Comparison of ENCODE assay signal across 18 mouse cellular contexts in genomic region chr10:36567258-36567657, GRCm38 (mm10).
A peak's percentile ranks its signal among the peaks of the same experiment; 100 is the strongest.
DNase-seq lines count a peak whose midpoint lies in the region; ATAC-seq and TF ChIP-seq lines count a peak whose summit lies in the region.
"Had no signal": no experiment of that assay in that cellular context is flagged by ENCODE, and none has a peak within 500 bp of the region (broad histone marks: within the 10 kb centered on the region; RNA-seq: fewer than 3 reads in every experiment).

No protein-coding gene starts in this region.

- H3K9me3 ChIP-seq in midbrain, embryonic 11.5 days (ENCODE audit: control insufficient read depth, low read length), result no peaks in the 10 kb centered on the region
- no peaks in the 10 kb centered on the region for H3K9me3 ChIP-seq in midbrain, embryonic 10.5 days (replicated peaks)
- no peaks in the 10 kb centered on the region for H3K9me3 ChIP-seq in forebrain, postnatal 0 days (ENCODE audit: low read length)
- no peaks in the 10 kb centered on the region for H3K9me3 ChIP-seq in midbrain, embryonic 14.5 days (ENCODE audit: control insufficient read depth, low read length)
- H3K9me3 ChIP-seq: intestine, embryonic 15.5 days; stomach, embryonic 15.5 days had no signal

- no peak for TF ChIP-seq CTCF in forebrain, postnatal 0 days (IDR thresholded peaks at IDR 0.05; ENCODE audit: low read depth)

- no peaks in the 10 kb centered on the region for H3K27me3 ChIP-seq in midbrain, embryonic 11.5 days (ENCODE audit: control insufficient read depth, insufficient read depth, low read length)
- no peaks in the 10 kb centered on the region for H3K27me3 ChIP-seq in midbrain, embryonic 10.5 days (ENCODE audit: low read depth, poor library complexity, severe bottlenecking)
- no peaks in the 10 kb centered on the region for H3K27me3 ChIP-seq in forebrain, postnatal 0 days (ENCODE audit: insufficient read depth, low read length)
- no peaks in the 10 kb centered on the region for H3K27me3 ChIP-seq in midbrain, embryonic 14.5 days (ENCODE audit: control insufficient read depth, insufficient read depth, low read length)
- H3K27me3 ChIP-seq: intestine, embryonic 15.5 days; stomach, embryonic 15.5 days had no signal

- H3K27ac ChIP-seq in midbrain, embryonic 11.5 days (ENCODE audit: low read depth, low read length), result peak overlapping the region; percentile 25; the same call in 1 of the 2 replicates
- no peak overlapping the region for H3K27ac ChIP-seq in midbrain, embryonic 10.5 days (replicated peaks)
- H3K27ac ChIP-seq in forebrain, postnatal 0 days (ENCODE audit: low read depth, low read length), result no peak overlapping the region
- H3K27ac ChIP-seq in midbrain, embryonic 14.5 days (replicated peaks; ENCODE audit: low read depth, low read length), result peak overlapping the region; percentile 74
- H3K27ac ChIP-seq: gastrocnemius, adult 2 months; intestine, embryonic 15.5 days; macrophage; stomach, embryonic 15.5 days had no signal

- peak; percentile 87 for ATAC-seq in midbrain, embryonic 11.5 days (ENCODE audit: low FRiP score)
- peak; percentile 51 for ATAC-seq in forebrain, postnatal 0 days
- peak; percentile 89 for ATAC-seq in midbrain, embryonic 14.5 days (ENCODE audit: low FRiP score, low TSS enrichment)
- no peak for ATAC-seq in inflammation-experienced regulatory T-cells, adult 6 months
- ATAC-seq: intestine, embryonic 15.5 days had no signal

- no peak overlapping the region for H3K9ac ChIP-seq in midbrain, embryonic 11.5 days (ENCODE audit: low read length)
- no peak overlapping the region for H3K9ac ChIP-seq in forebrain, postnatal 0 days
- H3K9ac ChIP-seq in midbrain, embryonic 14.5 days (replicated peaks; ENCODE audit: low read length), result no peak overlapping the region
- H3K9ac ChIP-seq: intestine, embryonic 15.5 days; stomach, embryonic 15.5 days had no signal

- no peaks in the 10 kb centered on the region for H3K4me1 ChIP-seq in midbrain, embryonic 11.5 days (ENCODE audit: control insufficient read depth, insufficient read depth, low read length)
- peaks cover 7% of the 10 kb centered on the region for H3K4me1 ChIP-seq in midbrain, embryonic 10.5 days
- H3K4me1 ChIP-seq in forebrain, postnatal 0 days (ENCODE audit: insufficient read depth), result no peaks in the 10 kb centered on the region
- H3K4me1 ChIP-seq in midbrain, embryonic 14.5 days (ENCODE audit: control insufficient read depth, insufficient read depth, low read length), result peaks cover 14% of the 10 kb centered on the region
- H3K4me1 ChIP-seq: intestine, embryonic 15.5 days; stomach, embryonic 15.5 days had no signal

- no peaks in the 10 kb centered on the region for H3K36me3 ChIP-seq in midbrain, embryonic 11.5 days (ENCODE audit: control insufficient read depth, insufficient read depth, low read length)
- no peaks in the 10 kb centered on the region for H3K36me3 ChIP-seq in midbrain, embryonic 10.5 days
- H3K36me3 ChIP-seq in forebrain, postnatal 0 days (ENCODE audit: insufficient read depth), result no peaks in the 10 kb centered on the region
- H3K36me3 ChIP-seq in midbrain, embryonic 14.5 days (ENCODE audit: control insufficient read depth, insufficient read depth, low read length), result no peaks in the 10 kb centered on the region
- H3K36me3 ChIP-seq: intestine, embryonic 15.5 days; stomach, embryonic 15.5 days had no signal

- DNase-seq in midbrain, embryonic 11.5 days (ENCODE audit: low spot score, missing footprints), result no peak
- DNase-seq in midbrain, embryonic 10.5 days (ENCODE audit: low spot score), result no peak
- peak; percentile 18 for DNase-seq in forebrain, postnatal 0 days
- peak; percentile 71 for DNase-seq in midbrain, embryonic 14.5 days
- DNase-seq in right cerebral cortex, adult 2 months (ENCODE audit: low spot score in 2 of 2), result no peak
- no peak for DNase-seq in kidney, adult 8-10 months
- DNase-seq: adrenal gland, postnatal 25 days; cerebellum, postnatal 10 days; gastrocnemius, adult 2 months; heart, adult 11 months; kidney, postnatal 14 days; layer of hippocampus, adult 9-11 months; liver; lung, adult 18-20 months had no signal

- 45% methylated on average over 2 of the region's 2 CpGs for WGBS in midbrain, embryonic 11.5 days
- 63% methylated on average over 2 of the region's 2 CpGs for WGBS in midbrain, embryonic 10.5 days
- 12% methylated on average over 2 of the region's 2 CpGs for WGBS in forebrain, postnatal 0 days
- 13% methylated on average over 2 of the region's 2 CpGs for WGBS in midbrain, embryonic 14.5 days

- H3K4me3 ChIP-seq in midbrain, embryonic 11.5 days (ENCODE audit: low read depth, low read length), result no peak overlapping the region
- H3K4me3 ChIP-seq in midbrain, embryonic 10.5 days, result no peak overlapping the region
- no peak overlapping the region for H3K4me3 ChIP-seq in forebrain, postnatal 0 days (ENCODE audit: low read depth, low read length)
- H3K4me3 ChIP-seq in midbrain, embryonic 14.5 days (replicated peaks; ENCODE audit: low read depth, low read length), result no peak overlapping the region
- H3K4me3 ChIP-seq: gastrocnemius, adult 2 months; intestine, embryonic 15.5 days; stomach, embryonic 15.5 days had no signal

- H3K4me2 ChIP-seq in midbrain, embryonic 11.5 days, result no peak overlapping the region
- no peak overlapping the region for H3K4me2 ChIP-seq in forebrain, postnatal 0 days (ENCODE audit: low read depth)
- H3K4me2 ChIP-seq in midbrain, embryonic 14.5 days (ENCODE audit: low read length), result no peak overlapping the region; the same call in 1 of the 2 replicates
- H3K4me2 ChIP-seq: intestine, embryonic 15.5 days; stomach, embryonic 15.5 days had no signal

Comparison
In these comparisons a context has a peak if more than half of its experiments do, and no peak if none do; other contexts are left out.
1. DNase-seq: peak in forebrain, postnatal 0 days (single experiment) and midbrain, embryonic 14.5 days (single experiment); none in midbrain, embryonic 11.5 days (single experiment), midbrain, embryonic 10.5 days (single experiment), right cerebral cortex, adult 2 months (0 of 2) and kidney, adult 8-10 months (0 of 2).
2. H3K27ac ChIP-seq: peak in midbrain, embryonic 11.5 days (single experiment) and midbrain, embryonic 14.5 days (single experiment); none in midbrain, embryonic 10.5 days (single experiment) and forebrain, postnatal 0 days (single experiment).